Mouse (Mus musculus): ENCODE data around the gene Slco2a1. TPM values are rescaled to one million over a fixed set of nuclear protein-coding genes. Genes with fewer than 3 reads are reported as not detected.

Slco2a1 gene
- under 1 TPM; 0.12 to 0.15 TPM for total RNA-seq (2023)

GRCm38 (mm10) chr9:102988462-102988861 lies at the start of gene Slco2a1:
TSS of gene Slco2a1 (plus strand) at chr9:102988712.

GRCm38 (mm10) chr9:103111621-103112470 lies 123.3 kb downstream of the Slco2a1 start, which contains the start of gene Rab6b:
TSS of gene Rab6b (plus strand) at chr9:103111787.

Other genes starting within 250 kb of the Slco2a1 start
- 1 to 10 TPM in 1 of 2 experiments, under 1 TPM in 1; 0.92 to 2.7 TPM for gene Ryk, start 153.8 kb upstream of the Slco2a1 start, total RNA-seq (2023)
- under 1 TPM; 0.64 to 0.65 TPM for gene Rab6b, start 123.1 kb downstream of the Slco2a1 start, total RNA-seq (2023)
- gene Srprb, start 213.4 kb downstream of the Slco2a1 start, total RNA-seq (2023): 10 to 100 TPM; 20.2 to 20.6 TPM
- under 1 TPM in 1 of 2 experiments, not detected in 1; 0.81 TPM for gene Gm20425, start 241.6 kb downstream of the Slco2a1 start, total RNA-seq (2023)
- gene Trf, start 241.7 kb downstream of the Slco2a1 start, total RNA-seq (2023): 1 to 10 TPM; 4.7 to 9.5 TPM

All from B cell, adult 67 days (primary cell).